Mouse (Mus musculus) adrenal gland, postnatal 36 days (tissue): ENCODE measurements around the gene Msantd3. TPM values are rescaled to one million over a fixed set of nuclear protein-coding genes. Genes with fewer than 3 reads are reported as not detected.

ENCODE experiments used
- DNase-seq, 2 experiments: peaks; one replicate each; pipeline ENCODE4 v3.0.0; 2021; ENCODE audit warnings: mixed read lengths in 1 of 2
- long read RNA-seq, 2 experiments: library from polyadenylated mRNA; stranded (forward); transcript quantifications; one replicate each; pipeline ENCODE4 v2.0.0; 2021; ENCODE audit warnings: borderline sequencing depth in 2 of 2
- total RNA-seq, 2 experiments: library from RNA; stranded (reverse); gene quantifications; 2 replicates each; pipeline ENCODE4 v1.2.3; 2021

The Msantd3 gene
- 10 to 100 TPM; 16.7 to 17.0 TPM for total RNA-seq
- long read RNA-seq, experiment 1, transcript Msantd3-203 (3 exons, 1,597 nt): major isoform, 15 of 30 reads
- long read RNA-seq, experiment 1, transcript Msantd3-202 (3 exons, 1,378 nt): minor isoform, 5 of 30 reads
- long read RNA-seq, experiment 1, partial matches to known transcripts: 1 of 30 reads
- long read RNA-seq, experiment 1, other reads (novel, unspliced or antisense): 7 of 30 reads
- long read RNA-seq, experiment 2, transcript Msantd3-203 (3 exons, 1,597 nt): major isoform, 6 of 8 reads
- long read RNA-seq, experiment 2, partial matches to known transcripts: 0 of 8 reads
- long read RNA-seq, experiment 2, other reads (novel, unspliced or antisense): 1 of 8 reads

DNA sequence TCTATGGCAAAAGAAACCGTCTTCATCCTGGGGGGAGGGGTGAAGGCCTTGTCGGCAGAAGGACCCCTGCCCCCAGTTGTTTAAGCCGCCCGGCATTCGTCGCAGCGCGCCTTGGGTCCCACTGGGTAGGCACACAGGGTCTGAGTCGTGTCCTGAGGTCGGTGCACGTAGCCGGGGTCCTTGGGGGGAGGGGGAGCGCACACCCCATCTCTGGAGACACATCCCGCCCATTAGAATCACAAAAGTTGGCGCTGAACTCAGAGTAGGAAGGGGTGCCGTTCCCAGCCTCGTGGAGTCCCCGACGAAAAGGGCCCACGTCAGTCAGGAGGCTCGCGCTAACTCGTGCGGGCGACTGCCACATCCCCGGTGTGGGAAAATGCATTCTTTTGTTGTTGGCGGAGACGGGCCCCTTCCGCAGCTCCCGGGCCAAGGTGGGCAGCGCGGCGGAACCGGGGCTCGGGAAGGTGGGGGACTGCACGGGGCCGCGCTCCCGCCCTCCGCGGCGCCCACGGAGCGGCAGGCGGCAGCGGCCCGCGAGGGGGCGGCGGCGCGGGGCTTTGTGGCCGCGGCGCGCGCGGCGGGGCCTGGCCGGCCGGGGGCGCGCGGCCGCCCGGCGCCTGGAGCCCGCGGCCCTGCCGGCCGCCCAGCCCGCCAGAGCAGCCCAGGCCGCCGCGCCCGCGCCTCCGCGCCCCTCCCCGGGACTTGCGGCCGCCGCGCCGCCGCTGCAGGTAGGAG is at the start of gene Msantd3:
TSS of gene Msantd3 (plus strand) at position 95 of the 735 bp plus-strand sequence.
- DNase-seq: peak; percentile 54 to 61

DNA sequence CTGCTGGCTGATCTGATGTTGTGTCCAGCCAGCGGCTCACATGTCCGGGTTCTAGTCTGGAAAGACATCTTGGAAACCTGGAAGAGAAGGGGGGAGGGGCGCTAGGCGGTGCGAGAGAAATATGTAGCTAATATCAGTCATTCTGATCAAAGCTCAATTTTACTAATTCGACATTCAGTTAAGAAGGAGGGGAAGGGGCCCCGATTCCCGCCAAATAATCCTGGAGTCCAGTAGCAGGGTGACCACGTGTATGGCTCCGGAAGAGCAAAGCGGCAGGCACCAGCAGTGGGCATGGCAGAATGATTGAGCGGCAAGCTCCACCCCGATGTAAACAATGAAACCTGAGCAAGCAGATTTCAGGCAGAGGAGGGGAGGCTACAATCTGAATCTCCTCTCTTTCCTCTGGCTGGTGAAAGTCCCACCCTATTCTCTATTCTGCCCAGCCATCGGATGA is 48.4 kb upstream of the Msantd3 start:
- no peak for DNase-seq

DNA sequence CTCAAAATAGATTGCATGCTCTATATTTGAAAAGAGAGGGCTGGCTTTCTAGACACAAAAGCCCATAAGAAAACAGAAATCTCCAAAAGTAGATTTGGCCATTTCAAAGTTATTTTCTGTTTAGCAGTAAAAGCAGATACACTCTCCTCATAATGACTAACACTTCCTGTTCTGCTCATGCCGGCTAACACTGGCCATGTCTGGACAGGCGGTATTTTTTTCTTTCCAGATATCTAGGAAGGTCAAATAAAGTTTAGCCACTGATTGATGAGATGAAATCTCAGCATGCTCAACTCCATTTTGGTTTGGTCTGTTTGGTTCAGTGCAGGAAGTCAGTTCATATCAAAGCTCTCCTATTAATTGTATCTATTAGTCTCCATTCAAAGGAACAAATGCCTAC is 47.2 kb upstream of the Msantd3 start:
- no peak for DNase-seq

DNA sequence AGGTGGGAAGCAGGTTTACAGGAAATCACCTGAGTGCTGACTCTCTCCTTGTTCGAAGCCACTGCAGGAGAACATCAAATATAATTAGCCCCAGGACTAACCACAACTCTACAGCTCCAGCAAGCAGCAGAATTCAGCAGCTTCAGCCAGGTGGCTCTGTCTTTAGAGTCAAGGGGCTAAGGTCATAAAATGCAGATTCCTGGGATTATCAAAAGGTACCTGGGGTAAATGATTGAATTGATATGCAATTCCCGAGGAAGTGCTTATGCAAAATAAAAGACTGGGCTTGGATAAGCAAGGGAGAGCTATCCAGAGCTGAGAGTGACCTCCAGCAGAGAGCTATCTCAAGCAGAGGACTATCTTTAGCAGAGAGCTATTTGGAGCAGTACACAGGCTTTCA is 28.9 kb upstream of the Msantd3 start:
- no peak for DNase-seq

DNA sequence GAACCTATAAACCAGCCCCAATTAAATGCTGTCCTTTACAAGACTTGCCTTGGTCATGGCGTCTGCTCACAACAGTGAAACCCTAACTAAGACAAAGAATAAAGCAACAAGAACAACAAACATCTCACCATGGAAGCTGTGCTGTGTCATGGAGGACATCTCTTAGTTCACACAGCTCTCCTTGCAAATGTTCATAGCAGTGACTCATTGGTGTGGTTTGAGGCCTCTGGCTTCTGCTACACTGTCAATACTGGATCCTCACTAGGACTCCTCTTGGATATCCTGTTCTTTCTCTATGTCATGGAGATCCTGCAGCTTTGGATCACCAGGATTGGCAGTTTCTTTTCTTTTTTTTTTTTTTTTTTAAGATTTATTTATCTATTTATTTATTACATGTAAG is 10.2 kb upstream of the Msantd3 start:
- no peak for DNase-seq

DNA sequence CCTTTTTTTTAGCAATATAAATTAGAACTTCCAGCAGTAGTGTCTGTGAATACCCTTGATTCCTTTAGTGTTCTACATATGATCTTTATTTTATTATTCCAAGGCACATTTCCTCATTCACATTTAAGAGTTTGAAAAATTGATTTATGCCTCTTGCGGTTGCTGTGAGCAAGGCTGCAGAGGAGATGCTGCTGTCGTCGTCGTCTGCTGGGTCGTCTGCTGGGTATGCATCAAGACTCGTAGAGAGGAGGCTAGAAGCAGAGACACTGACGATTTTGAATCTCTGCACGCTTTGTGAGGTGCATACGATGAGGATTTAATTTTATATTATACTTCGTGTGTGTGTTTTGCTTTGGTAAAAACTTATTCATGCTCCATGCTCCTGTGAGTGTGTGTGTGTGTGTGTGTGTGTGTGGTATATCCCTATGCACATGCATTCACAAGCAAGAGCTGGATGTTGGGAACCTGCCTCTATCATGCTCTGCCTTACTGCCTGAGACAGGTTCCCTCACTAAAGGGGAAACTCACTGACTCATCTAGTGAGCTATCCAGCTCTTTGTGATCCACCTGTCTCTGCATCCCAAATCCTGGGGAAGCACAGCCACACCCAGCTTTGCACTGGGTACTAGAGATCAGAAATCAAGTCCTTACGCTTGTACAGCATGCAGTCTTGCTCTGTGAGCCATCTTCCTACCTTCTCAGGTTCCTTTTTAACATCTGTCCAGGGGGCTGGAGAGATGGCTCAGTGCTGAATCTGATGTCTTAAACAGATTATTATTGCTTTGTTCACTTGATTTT is 7.7 kb upstream of the Msantd3 start:
- DNase-seq: no peak

DNA sequence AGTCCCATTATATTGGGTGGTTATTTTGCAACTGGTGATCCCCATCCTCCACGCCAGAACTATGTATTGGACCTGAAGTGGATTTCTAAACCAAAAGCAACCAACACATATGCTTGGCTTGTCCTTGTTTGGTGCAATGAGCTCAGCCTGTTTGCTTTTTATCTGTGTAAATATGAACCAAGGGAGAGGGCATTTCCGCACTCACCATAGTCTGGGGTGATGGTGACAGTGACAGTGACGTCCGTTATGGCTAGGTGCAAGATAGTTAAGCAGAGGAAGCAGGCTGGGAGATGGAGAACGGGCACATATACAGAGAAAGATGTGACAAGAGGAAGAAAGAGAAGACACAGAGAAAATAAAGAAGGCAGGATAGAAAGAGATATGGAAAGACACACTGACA is 3.5 kb upstream of the Msantd3 start:
- no peak for DNase-seq

DNA sequence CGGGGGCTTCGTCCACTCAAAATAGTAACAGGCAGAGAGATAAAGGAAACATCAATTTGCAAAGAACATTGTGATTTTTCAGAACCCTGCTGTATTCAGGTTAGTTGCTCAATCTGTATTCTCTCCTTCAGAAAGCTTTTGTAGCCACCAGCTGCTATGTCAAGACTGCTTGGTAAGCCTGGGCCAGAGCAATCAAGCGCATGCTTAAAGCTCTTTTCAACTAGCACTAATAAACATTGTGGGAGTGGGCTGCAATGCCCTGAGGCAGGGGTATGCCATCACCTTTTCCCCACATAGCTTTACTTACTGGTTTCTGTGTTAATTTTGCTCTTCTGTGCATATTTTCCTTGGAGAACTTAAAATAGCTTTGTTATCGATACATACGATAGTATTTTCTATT is 2.7 kb upstream of the Msantd3 start:
- no peak for DNase-seq

DNA sequence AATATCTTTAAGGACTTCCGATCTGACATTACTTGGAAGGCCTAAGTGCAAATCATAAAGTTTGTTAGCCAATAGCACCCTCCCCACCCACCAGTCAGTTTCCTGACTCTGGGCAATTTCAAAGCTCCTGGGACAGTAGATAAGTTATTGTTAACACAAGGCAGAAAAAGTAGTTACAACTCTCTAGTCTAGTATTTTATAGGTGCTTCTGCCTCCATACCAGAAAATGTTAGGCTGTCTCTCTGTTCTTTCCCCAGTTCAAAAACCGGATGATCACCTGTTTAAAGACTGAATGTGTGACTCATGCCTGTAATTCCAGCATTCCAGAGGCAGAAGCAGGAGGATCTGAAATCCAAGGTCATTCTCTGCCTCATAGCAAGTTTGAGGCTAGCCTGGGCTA is 1.2 kb upstream of the Msantd3 start:
- DNase-seq: no peak

DNA sequence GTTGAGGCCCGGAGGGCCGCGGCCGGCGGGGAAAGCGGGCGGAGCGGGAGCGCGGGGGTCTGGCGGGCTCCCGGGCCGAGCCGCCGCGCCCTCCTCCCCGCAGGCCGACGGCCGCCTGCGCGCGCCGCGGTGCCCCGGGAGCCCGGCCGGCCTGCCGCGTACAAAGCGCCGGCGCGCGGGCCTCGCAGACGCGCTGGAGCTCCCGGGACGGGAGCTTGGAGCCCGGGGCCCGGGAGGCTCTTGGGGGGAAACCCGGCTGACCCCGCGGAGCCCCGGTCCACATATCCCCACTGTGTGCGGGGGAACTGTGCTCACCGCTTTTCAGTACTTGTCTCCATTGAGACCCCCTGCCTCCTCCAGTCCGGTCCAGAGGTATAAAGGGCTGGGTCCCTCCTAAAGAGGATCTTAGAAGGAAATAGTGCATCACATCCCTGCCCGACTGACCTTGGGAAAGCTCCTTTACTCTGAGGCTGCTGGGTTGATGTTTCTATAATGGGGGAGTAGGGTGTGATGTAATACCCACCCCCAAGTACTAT is 909 bp downstream of the Msantd3 start:
- DNase-seq: peak in 1 of 2 experiments; percentile 47

DNA sequence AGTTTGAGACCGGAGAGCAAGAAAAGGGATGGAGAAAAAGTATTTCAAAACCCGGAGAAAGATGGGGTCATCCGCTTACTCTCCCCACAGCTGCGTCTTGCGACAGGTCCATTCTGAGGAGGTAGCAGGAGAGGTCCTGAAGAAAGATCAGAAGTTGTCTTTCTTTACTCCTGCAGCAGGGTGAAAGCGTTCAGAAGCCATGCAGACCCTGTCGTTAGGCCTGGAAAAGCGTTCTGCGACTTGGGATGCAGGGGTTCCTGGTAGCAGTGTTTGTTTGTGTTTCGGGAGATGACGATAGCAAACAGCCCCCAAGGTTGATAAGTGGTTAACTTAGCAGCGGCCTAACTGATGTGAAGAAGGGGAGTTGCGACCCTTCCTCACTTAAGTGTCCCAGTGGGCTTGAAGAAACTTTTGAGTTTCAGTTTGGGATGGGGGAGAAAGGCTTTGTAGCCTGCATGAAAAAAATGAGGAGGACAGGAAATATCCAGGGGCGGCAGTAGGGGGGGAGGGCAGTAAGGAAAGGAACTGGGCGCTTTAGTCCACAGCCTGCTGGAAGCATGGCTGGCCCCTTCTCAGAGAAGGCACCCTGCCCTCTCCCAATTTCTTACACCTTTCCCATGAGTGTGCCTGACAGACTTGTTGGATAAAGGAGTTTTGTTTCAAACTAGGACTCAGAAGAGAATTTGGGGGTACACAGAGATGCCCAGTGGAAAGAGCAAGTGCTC is 2.0 kb downstream of the Msantd3 start:
- no peak for DNase-seq

DNA sequence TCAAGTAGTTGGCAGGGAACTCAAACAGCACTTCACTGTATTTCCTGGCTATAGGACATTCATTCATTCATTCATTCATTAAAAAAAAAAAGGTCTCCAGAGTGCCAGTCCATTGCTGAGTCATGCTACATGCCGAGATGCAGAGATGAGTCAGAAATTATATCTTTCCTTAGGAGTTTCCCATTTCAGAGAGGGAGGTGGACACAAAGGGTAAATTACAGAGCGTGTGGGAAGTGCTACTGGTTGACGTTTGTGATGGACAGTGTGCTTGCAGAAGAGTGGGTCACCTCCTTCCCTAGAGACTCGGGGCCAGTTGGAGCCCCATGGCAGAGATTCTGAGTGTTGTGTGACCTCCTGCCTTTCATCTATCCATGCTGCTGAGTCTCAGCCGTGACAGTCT is 2.6 kb downstream of the Msantd3 start:
- peak; percentile 20 to 30 for DNase-seq

DNA sequence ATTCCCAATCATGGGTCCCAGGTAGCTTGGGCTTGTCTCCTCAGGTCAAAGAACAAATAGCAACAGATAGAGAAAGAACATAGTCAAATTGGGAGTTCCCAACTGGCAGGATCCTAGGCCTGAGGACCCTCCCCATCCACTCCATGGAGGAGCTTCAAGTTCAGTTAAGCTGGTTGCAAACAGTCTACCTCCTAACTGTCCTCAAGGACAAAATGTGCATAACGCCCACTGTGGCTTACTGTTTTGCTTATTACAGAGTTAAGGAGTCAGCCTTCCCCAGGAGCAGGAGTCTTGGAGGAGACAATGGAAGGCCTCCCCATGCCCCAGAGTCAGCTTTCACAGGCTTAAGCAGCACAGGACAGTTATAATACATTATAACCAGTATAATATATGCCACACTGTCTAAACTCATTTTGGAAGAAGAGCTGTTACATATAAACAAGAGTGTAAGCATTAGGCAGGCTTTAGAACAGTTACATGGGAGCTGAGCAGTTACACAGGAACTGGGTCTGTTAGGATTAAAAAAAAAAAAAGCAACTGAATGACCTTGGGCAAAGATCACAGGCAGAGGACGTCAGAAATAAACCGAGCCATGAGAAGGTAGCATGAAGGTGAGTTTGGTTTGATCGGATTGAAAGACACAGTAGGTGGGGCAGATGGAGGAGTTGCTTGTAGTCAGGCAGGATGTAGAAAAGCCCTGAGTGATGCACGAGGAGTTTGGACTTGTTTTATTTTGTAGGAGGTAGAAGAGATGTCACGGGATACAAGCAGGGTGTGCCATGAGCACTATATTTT is 3.5 kb downstream of the Msantd3 start:
- DNase-seq: no peak

DNA sequence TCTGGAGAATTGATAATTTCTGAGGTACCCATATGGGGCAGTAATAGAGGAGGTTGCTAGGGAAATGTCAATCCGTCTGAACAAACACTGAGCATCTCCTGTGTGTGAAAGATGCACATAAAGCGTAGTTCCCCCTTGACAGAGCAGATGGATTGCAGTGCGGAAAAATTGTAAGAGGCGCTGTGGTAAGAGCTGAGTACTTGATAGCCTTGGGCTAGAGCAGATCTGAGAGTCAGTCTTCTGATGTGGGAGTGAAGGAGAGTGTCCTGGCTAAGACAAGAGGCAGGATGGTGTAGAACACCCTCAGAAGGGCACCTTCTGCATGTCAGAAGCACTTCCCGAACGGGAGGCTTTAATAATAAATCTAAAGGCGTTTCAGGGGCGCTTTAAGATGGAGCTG is 4.4 kb downstream of the Msantd3 start:
- DNase-seq: no peak

DNA sequence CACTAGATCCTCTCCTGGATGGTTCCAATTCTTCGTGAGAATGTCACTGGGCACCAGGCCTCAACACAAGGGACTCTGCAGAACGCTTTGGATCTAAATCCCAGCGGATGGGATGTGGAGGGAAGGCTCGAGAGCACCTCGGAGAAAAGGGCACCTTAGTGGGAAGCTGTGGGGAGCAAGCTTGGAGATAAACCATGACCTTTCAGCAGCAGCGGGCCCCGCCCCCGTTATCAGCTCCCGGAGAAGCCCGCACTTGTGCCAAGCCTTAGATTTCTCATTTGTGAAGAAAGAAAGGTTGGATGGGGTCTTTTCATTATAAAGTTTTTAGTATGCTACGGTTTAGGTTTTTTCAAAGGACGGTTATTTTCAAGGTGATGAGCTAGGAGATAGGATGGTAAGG is 6.2 kb downstream of the Msantd3 start:
- DNase-seq: peak; percentile 18 to 40

DNA sequence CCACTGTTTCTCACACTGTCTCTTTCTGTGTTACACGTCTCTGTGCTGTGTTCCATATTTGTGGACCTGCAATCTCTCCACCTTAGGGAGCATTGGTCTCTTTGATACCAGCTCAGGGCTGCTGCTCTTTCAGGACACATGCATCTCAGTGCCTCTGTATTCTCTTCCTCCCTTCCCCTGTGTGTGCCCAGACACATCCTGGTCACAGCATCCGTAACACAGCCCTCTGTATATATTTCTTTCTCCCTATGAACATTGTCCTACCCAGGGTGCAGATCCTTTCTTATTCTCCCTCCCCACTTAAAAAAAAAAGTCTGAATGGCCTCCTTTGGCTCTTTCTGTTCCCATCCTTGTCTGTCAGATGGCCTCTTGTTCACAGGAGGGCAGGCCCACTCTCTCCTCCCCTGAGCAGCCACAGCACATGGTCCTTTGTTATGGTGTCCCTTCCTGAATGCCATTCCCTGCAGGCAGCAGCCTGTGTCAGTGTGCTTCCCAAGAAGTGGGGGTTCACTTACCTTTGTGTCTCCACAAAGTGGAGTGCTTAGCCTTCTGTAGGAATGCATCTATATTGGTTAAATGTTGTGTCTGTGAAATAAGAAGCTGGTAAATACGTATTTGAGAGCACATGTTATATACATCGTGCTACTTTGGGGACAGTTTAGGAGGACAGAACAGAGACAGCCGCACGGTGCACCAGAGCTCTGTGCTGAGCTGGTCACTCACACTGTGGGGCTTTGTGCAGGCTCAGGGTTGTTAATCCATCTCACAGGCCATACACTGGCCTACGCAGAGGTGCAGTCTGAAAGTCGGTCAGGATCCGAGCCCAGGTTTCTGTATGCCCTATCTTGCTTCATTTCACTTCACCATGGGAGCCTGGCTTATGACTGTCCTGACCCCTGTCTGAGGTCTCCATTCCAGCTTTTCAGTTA is 7.1 kb downstream of the Msantd3 start:
- DNase-seq: no peak

DNA sequence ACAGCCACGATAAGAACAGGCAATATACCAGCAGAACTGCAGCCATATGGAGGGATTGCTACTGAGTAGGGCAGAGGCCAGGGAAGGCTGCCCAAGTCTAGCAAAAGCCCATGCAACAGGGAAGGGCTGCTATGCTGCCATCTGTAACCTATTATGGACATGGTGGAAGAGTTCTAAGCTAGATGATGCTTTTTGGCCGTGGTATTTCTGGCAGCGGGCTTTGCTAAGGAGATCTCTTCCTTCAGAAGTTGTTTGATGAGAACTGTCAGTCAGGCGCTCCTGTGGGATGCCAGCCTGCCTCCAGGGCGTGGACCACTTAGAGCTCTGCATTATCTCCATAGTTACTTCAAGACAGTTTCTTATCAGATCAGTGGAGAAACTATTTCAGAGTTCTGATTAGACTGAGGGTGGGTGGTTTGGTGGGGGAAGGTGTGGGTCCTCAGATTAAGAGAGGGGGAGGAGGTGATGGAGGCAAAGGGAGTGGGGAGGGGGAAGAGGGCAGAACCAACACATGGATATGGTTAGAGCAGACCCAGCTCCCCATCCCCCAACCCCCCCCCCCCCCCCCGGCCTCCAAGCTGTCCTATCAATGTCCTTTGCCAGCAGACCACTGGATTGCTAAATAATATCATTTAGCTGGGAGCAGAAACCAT is 8.8 kb downstream of the Msantd3 start:
- no peak for DNase-seq

DNA sequence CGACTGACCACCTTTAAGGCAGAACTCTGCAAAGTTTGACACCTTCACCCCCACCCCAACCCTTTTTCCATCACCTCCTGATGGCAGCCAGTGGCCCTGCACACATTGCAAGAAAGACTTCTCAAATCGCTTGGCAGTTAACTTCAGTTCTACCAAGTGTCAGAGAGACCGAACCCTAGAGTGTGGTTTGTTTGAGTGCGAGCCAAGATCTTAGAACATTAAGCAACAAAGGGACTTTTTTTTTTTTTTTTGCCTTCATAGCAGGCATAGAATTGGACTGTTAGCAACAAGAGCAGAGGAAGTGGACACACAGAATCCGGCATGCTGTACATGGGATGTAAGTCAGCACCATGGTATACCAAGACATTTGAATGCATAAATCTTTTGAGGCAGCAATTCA is 9.9 kb downstream of the Msantd3 start:
- no peak for DNase-seq

DNA sequence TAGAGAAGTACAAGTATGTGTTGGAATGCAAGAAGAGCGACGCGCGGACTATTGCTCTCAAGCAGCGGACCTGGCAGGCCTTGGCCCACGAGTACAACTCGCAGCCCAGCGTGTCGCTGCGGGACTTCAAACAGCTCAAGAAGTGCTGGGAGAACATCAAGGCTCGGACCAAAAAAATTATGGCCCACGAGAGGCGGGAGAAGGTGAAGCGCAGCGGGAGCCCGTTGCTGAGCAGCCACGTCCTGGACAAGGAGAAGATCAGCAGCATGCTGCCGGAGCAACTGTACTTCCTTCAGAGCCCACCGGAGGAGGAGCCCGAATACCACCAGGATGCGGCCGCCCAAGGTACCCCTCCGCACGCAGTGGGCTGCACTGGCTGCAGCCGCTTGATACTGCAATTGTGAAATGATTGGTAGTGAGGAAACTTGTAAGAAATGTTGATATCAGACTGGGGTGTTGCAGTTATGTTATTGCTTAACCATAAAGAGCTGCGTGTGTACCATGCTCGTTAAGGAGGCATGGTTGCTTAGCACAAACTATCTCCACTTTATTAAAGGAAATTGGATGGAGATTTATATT is 12.8 kb downstream of the Msantd3 start:
- DNase-seq: no peak
